Mouse (Mus musculus) ES-CJ7 (cell line): Measurements from ENCODE around the gene Dtd1.

Experiments
- DNase-seq: peaks from one replicate; pipeline ENCODE4 v3.0.0; 2011; ENCODE audit warnings: low read depth, low spot score

The Dtd1 gene

DNA sequence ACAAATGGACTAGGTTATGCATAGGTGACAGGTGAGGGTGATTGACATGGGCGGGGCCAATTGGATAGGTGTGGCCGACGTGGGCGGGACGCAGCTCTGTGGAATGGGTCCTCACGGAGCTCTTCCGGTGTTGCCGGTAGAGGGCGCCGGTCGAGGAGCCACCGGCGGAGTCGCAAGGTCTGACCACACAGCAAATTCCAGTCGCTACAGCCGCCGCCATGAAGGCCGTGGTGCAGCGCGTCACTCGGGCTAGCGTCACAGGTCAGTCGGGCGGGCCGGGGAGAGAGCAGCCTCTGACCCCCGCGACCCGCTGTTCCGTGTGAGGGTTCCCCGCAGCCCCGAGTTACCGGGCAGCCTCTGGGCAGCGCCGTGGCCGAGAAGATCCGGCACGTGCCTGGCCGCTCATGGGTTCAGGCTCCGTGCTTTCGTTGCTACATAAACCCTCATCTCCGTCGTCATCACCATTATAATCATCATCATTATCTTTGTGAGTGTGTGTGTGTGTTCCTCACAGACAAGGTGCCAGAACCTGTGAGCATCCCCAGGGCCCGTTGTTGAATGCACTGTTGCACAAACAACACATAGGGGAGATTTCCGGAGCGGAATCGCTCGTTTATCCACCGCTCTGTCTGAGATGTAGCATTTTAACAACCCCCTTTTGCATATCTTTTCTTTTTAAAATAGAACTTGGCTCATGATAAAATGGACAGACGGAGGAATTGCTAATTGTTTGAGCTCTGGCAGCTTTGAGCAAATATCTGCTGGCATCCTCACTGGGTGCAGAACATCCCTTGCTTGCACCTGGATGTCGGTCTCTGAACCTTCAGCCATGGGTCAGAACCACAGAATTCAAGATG is at the start of gene Dtd1:
Gene Dtd1, plus strand, starts transcription at position 67 of the 857 bp plus-strand sequence.
- DNase-seq = peak; percentile 95

DNA sequence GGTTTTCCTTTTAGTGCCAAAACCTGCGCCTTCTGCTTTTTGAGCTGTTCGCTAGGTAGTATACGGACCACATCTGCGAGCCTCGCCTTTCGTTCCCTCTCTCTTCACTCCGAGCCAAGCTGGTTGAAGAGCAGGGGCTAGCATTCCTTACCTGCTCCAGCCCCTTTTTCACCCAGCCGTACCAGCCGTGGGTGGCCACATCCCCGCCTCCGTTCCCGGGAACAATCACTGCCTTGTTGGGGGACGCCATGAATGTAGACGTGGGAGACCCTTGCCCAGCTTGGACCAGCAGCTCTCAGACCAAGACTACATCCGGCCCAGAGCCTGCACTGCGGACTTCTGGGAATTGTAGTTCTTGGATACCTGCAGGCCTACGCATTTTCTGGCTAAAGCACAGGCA is 49.2 kb upstream of the Dtd1 start, which contains the start of gene Rbbp9:
Gene Rbbp9, minus strand, starts transcription at position 341 of the 400 bp plus-strand sequence.
- peak; percentile 89 for DNase-seq

DNA sequence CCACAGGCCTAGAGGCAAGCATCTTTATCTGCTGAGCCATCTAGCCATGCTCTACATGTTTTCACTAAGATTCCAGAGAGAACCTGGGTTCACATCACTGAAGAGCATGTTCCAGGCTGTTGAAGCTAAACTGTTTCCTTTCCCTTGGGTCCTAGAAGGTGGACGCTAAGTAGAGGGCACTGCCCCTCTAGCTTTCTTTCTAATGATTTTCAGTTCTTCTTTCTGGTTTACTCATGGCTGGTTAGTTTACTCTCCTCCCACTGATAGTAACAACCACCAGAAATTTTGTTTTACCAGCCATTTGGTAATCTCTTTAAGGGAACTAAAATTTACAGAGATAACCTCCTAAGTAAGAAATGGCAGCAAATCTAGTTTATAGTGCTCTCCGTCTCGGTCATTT is 45.8 kb upstream of the Dtd1 start:
- no peak for DNase-seq

DNA sequence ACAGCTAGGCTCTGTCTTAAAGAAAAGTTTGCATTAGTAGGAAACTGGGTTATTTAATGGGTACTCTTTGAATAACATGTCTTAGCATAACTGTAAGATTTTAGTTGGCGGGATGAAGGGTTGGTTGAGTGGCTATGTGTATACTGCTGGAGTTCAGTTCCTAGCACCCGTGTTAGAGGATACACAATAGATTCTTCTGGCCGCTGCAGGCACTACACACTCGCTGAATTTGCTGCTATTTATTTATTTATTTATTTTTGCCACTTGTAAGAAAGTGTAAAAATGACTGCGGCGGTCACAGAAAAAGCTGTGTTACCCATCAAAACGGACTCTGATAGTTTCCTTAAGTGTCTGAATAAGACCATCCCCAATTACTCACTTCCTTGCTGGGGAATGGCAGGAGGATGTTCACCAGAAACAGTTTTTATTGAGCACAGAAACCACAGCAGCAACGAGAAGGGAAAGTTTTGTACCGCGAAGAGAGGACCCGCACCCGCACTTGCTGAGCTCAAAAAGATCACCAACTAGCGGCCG is 44.3 kb upstream of the Dtd1 start:
- DNase-seq = no peak

DNA sequence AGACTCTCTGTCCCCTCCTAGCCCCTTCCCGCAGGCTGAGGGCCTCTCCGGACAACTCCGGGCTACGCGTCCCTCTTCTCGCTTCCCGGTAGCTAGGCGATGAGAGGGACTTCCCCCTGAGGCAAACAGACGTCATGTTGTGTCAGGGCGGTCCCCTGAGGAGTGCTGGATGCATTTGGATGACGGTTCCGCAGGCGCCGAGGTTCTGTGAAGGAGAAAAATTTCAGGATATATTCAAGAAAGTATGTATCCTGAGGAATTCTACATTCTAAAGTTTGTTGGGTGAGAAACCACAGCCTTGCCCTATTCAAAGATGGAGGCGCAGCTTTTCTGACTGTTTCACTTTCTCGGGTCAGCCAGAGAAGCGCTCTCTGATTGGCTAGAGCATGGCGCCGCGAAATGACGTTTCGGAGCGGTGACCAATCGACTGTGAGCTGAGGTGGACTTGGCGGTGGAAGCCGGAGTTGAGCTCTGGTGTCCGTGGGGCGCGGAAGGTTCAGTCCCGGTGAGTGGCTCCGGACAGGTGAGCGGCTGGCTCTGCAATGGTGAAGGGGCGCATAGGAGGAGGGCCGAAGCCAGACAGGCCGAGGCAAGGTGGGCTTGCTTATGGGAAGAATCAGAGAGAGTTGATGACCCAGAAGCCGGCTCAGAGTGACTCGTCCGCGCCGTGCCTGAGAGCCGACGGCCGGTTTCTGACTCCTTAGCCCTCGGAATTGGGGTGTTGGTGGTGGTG is 43.7 kb upstream of the Dtd1 start, which contains the start of gene Sec23b:
Gene Sec23b, plus strand, starts transcription at position 410 of the 733 bp plus-strand sequence.
- DNase-seq = peak; percentile 97

DNA sequence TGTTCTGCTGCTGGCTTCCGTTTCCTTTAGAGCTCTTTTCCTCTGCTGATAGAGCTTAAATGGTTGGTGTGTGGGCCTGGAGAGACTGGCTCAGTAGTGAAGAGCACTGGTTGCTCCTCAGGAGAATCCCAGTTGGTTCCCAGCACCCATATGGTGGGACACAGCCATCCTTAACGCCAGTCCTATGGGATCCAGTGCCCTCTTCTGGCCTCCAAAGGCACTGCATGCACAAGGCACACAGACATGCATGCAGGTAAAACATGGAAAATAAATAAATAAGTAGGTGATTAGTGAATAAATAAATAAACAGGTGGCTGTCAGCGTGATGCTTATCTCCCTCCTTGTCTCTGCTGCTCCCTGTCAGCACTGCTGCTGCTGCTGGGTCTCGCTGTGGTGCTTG is 11.0 kb upstream of the Dtd1 start:
- peak; percentile 64 for DNase-seq

DNA sequence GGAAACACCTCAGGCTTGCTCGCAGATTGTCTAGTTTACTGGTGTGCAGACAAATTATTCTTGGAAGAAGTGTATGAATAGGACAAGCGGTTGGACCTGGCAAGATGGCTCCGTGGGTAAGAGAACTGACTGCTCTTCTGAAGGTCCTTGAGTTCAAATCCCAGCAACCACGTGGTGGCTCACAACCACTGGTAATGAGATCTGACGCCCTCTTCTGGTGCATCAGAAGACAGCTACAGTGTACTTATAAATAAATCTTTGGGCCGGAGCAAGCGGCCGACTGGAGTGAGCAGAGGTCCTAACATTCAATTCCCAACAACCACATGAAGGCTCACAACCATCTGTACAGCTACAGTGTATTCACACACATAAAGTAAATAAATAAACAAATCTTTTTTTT is 6.7 kb upstream of the Dtd1 start:
- peak; percentile 73 for DNase-seq

DNA sequence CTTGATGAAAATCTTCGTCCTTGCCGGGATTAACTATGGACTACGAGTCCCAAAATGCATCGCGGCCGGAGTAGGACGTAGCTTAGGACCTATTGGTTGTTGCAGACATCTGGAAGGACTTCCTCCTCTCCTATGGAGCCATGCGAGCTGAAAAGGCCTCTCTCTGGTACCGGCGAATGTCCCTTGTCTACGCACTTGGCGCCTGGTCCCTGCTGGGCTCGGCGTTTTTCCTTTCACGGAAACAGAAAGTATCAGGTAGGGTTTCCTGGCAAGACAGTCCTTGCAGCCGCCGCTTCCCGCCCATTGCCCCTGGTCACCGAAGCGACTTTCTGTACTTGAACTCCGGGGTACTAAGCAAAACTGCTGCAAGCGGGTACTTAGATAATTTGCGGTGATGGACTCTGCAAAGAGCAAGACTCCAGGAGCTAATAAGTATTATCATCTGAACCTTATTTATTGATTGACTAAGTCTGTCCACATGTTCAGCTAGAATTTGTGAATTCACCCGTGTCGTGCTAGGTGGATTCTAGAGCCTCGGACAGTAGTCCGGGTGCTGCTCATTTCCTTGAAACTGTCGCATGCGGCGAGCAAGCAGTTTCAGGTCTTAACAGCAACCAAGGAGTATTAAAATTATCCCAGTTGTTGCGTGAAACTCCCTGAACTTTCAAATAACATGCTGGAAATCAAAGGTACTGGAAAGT is 5.6 kb upstream of the Dtd1 start, which contains the start of gene Smim26:
Gene Smim26, plus strand, starts transcription at position 104 of the 701 bp plus-strand sequence.
- DNase-seq = peak; percentile 90

DNA sequence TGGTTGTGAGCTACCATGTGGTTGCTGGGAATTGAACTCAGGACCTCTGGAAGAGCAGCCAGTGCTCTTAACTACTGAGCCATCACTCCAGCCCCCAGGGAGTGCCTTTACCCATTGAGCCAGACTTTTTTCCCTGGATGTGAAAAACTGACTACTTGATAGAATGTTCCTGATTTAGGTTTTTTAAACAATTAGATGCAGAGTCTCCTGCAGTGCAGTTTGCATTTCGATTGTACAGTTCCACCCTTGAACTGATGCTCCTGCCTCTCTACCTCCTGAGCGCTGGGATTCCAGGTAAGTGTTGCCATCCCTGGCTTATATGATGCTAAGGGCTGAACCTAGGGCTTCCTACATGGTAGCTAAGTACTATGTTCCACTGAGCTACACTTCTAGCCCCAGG is 1.7 kb upstream of the Dtd1 start:
- peak; percentile 58 for DNase-seq

DNA sequence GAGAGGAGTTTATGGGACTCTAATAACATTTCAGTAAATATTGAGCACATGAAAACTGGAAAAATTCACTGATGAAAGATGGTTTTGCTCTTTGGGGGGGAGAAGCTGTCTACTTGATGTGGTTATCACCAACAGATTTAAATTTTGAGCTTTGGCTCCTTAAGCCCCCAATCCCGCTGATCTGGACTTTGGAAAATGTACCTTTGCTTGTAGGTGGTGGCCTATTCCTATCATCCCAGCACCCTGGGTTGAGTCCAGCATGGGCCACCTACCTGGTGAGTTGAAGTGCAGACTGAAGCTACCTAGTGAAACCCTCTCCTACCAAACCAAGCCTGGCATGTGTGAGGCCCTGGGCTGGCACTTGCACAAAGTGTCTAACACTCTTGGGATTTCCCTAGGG is 1.9 kb downstream of the Dtd1 start:
- no peak for DNase-seq

DNA sequence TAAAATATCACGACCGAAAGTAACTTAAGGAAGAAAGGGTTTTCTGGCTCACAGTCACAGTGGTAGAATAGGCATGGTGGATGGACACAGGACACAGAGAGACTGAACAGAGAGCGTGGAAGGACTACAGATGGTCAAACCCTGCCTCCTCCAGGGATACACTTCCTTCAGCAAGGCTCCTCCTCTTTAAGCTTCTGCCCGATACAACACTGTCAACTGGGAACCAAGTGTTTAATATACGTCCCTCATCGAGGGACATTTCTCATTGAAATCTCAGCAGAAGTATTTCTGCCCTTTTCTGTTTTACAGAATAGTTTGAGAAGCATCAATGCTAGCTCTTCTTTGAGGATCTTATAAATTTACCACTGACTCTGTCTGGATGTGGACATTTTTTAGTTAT is 14.3 kb downstream of the Dtd1 start:
- DNase-seq = no peak

DNA sequence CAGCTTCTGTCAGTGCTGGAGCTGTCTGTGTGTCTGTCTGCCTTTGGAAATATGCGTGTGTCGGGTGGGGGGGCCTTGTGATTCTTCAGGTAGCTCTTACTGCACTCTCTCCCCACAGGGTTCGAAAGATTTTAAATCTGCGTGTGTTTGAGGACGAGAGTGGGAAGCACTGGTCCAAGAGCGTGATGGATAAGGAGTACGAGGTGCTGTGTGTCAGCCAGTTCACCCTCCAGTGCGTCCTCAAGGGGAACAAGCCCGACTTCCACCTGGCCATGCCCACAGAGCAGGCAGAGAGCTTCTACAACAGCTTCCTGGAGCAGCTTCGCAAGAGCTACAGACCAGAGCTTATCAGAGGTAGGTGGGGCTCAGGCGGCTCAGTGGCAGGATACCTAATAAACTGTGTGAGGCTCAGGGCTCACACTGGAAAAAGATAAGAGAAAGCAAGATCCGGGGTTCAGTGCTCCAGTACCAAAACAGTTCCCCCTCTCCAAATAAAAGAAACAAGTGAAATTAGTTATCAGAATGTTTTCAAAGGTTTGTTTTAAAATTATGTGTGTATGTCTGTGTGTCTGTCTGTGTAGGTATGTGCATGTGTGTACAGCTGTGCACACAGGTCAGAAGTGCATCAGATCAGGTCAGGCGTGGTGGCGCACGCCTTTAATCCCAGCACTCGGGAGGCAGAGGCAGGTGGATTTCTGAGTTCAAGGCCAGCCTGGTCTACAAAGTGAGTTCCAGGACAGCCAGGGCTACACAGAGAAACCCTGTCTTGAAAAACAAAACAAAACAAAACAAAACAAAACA is 17.6 kb downstream of the Dtd1 start:
- DNase-seq = no peak

DNA sequence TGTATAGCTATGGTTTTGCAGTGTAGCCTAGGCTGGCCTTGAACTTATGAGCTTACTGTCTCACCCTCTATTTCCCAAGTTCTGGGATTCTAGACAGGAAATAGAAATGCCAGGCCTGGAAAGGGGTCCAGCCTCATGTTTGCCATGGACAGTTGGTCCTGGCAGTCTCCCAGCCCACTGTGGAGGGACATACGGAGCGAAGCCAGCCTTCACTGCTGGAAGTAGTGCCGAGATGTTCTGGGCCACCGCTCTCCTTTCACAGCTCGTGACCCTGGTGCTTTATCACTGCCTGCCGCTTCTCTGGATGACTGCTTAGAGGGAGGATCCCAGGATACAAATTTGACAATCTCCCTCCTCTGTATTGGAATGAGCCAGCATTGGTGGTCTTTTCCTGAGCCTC is 21.8 kb downstream of the Dtd1 start:
- no peak for DNase-seq

DNA sequence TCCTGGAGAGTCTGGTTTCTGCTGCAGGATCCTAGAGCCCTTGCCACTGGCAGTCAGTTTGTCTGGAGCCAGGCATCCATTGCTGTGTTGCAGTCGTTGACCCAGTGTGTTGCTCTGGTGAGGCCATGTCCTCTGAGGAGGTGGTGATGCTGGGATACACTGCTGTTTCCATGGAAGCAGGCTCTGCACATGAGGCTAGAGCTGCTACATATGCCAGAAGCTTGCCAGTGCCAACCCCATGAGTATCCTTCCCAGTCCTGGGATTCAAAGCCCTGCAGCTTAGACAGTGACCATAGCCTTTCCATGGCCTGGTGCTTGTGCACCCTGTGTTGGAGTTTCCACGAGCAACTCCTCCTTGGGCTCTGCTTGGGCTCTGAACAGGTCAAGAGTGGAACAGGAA is 33.9 kb downstream of the Dtd1 start:
- DNase-seq = no peak

DNA sequence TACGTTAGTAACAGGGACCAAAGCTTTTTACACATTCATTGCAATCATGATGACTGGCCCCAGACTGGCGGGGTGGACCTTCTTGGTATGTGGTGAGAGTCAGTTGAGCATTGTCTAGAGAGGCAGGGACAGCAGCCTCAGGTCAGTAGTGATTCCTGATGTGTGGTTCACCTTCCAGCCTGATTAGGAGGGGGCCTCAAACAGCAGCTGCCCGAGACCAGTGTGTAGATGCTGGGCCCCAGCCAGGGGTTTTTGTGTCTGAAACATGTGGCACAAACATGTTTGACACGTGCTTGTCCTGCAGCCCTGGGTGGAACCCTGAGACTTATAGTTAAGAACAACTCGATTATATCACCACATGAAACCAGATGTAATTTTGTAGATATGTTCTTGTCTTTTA is 34.5 kb downstream of the Dtd1 start:
- DNase-seq = no peak

DNA sequence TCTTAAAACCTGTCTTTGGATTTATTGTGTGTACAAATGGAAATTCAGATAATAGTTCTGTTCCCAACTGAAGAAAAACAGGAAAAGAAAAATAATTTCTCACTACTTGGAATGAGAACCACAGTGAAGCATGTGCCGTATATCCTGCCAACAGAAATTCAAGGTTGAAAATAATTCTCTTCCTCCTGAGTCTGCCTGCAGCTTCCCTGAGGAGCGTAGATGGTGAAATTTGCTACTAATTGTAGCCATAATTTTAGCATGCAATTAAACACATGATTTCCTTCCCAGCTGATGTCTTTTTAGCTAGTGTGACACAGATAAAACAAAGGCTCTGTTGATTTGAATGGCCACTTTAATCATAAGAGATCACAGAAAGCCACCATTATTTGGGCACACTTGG is 35.0 kb downstream of the Dtd1 start:
- DNase-seq = no peak

DNA sequence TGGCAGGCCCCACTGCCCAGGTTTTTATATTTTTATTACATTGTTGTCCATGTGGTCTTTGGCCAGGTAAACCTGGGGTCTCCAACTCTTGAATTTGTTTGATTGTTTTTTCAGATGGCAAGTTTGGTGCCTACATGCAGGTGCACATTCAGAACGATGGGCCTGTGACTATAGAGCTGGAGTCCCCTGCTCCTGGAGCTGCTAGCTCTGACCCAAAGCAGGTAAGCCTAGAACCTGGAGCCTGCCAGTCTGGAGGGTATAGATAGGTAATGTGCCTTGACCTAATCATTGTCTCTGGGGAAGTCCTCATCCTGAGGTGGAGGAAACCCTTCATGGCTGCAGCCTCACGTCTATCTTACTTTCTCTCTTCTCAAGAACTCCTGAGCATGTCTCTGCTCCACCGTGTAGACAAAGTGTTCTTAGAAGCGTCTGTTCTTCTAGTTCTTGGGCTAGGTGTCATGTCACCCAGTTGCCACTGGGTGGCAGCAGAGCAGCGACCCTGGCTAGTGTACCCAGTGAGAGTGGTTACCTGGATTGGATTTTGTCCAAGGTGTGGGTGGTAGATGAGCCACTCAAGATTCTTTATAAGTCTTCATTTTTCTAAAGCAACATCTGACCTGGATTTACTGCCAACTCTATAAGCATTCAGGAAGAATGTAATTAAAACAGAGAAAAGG is 36.1 kb downstream of the Dtd1 start:
- DNase-seq = peak; percentile 62

DNA sequence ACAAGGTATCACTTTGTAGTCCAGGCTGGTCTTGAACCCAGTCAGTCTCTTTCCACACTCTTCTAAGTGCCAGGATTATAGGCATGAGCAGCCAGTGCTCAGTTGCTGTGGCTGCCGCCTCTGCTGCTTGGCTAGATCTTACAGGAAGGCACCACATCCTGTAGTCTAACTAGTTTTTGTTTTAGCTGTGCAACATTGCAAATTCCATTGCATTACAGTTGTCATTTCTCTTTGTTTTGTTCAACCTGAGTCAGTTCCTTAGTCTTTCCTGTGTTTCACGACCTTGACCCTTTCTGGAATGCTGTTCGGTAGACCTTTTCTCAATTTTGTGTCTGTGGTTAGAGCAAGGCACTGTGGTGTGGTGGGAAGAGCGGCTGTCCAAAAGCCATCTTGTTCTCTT is 37.5 kb downstream of the Dtd1 start:
- DNase-seq = peak; percentile 19

DNA sequence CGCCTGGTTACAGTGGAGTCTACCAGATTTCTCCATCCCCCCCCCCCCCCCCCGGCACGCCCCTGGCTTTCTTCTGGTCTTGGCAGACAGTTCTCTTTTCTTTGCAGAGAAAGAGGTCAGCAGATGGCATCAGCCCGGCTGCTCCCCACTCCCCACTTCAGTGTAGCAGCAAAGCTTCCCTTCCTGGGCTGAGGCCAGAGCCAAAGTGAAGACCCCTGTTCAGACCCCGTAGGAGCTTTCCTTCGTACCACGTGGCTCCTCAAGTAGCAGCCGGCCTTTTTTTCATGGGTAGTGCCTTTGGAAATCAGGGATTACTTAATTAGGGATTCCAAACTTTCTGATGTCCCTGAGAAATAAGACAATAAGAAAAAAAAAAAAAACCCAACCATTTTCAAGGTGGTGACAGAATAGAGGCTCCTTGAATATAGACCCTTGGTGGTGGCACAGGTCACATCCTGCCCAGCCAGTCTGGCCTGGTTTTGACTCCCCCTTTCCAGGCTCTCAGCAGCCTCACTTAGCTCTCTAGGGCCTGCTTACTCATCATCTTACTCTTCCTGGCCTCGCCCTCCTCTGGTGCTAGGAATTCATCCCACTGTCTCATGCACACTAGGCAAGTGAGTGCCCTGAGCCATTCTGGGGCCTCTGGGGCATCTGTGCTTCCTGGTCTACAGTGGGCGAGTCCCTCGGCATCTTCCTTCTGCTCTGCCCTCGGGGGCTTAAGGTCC is 38.1 kb downstream of the Dtd1 start:
- DNase-seq = no peak

DNA sequence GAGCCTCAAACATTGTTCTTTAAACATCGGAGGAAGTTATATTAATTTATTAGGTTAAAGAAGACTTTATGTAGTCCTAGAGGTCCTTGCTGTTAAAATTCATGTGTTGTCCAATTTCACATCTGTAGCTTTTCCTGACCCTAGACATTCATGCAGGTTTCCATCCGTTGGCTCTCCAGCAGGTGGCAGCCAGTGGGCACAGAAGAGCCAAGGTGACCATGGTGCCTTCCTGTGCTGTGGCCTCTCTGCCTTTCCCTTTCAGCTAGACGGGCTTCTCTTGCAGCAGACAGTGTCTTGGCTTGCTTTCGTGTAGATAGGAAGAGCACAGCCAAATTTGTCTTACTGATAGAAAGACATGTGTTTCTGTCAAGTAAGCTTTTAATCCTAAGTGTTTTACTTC is 39.0 kb downstream of the Dtd1 start:
- DNase-seq = no peak
